Mouse (Mus musculus) testis, adult 2 months (tissue): ENCODE data around the gene Gm42742. TPM values are rescaled to one million over a fixed set of nuclear protein-coding genes. Genes with fewer than 3 reads are reported as not detected.

Experiments
- H3K27ac ChIP-seq: fragments of 200-500 bp; 2 replicates; pipeline ENCODE4 v1.5.1; 2012; ENCODE audit warnings: low read depth, low read length; ENCODE audit not compliant: control insufficient read depth, insufficient read depth
- H3K27me3 ChIP-seq: fragments of 200-500 bp; 2 replicates; pipeline ENCODE4 v1.6.1; 2012; ENCODE audit warnings: mild to moderate bottlenecking, low read length, moderate library complexity; ENCODE audit not compliant: control insufficient read depth, insufficient read depth
- H3K36me3 ChIP-seq: fragments of 200-500 bp; 2 replicates; pipeline ENCODE4 v1.6.1; 2012; ENCODE audit warnings: mild to moderate bottlenecking, low read length; ENCODE audit not compliant: control insufficient read depth, insufficient read depth
- H3K4me1 ChIP-seq: fragments of 200-500 bp; 2 replicates; pipeline ENCODE4 v1.6.1; 2012; ENCODE audit warnings: low read length; ENCODE audit not compliant: control insufficient read depth, insufficient read depth
- H3K4me3 ChIP-seq: fragments of 200-500 bp; 2 replicates; pipeline ENCODE4 v1.5.1; 2012; ENCODE audit warnings: low read depth, mild to moderate bottlenecking, low read length, moderate library complexity, mixed read lengths; ENCODE audit not compliant: control insufficient read depth
- CTCF ChIP-seq: fragments of 200-500 bp; IDR thresholded peaks from 2 replicates; pipeline ENCODE4 v1.5.1; 2012; ENCODE audit warnings: low read depth, mild to moderate bottlenecking, inconsistent platforms, low read length, moderate library complexity; ENCODE audit not compliant: control insufficient read depth, insufficient read depth, insufficient replicate concordance
- POLR2A ChIP-seq: fragments of 200-500 bp; IDR thresholded peaks from 2 replicates; pipeline ENCODE4 v1.6.1; 2012; ENCODE audit warnings: low read depth, mild to moderate bottlenecking, inconsistent platforms, low read length, moderate library complexity; ENCODE audit not compliant: control insufficient read depth
- polyA plus RNA-seq: library from polyadenylated mRNA; depleted of rRNA; stranded (reverse); fragments of >200 nt; gene quantifications from 2 replicates; pipeline ENCODE4 v1.2.3, GENCODE M21; 2012; rRNA removed

Gm42742 gene
- polyA plus RNA-seq, 1 experiment = 13.5 TPM

- Histone ChIP-seq H3K4me1 (peaks cover 11% of the 10 kb centered on the region), H3K27ac (no peak overlapping the region), H3K4me3 (peak overlapping the region; percentile 91), H3K36me3 (no peaks in the 10 kb centered on the region), H3K27me3 (no peaks in the 10 kb centered on the region)
- TF ChIP-seq CTCF (no peak), POLR2A (no peak)
Observed at GRCm38 (mm10) chr7:126976878-126977459, 43.9 kb downstream of the Gm42742 start.

GRCm38 (mm10) chr7:126975950-126976866 is 44.7 kb downstream of the Gm42742 start, which contains the start of gene Cdiptos:
Cdiptos (minus strand) TSS chr7:126976098.
- H3K27ac ChIP-seq = peak within 1 kb of the TSS; percentile 96
- peak; percentile 91 for TF ChIP-seq CTCF
- peak; percentile 68 for TF ChIP-seq POLR2A
- no peaks in the 10 kb centered on the region for H3K36me3 ChIP-seq
- H3K4me3 ChIP-seq = peak within 1 kb of the TSS; percentile 91
- peaks cover 11% of the 10 kb centered on the region for H3K4me1 ChIP-seq
- H3K27me3 ChIP-seq = no peaks in the 10 kb centered on the region

- Histone ChIP-seq H3K36me3 (no peaks in the 10 kb centered on the region), H3K4me3 (peak within 1 kb of the TSS; percentile 91), H3K27me3 (no peaks in the 10 kb centered on the region), H3K4me1 (peaks cover 11% of the 10 kb centered on the region), H3K27ac (peak within 1 kb of the TSS; percentile 96)
- no peak for TF ChIP-seq CTCF
- no peak for TF ChIP-seq POLR2A
Observed at GRCm38 (mm10) chr7:126975893-126975949, 45.2 kb downstream of the Gm42742 start, which contains the start of gene Cdipt. Cdipt (plus strand) TSS chr7:126975914.

DNA sequence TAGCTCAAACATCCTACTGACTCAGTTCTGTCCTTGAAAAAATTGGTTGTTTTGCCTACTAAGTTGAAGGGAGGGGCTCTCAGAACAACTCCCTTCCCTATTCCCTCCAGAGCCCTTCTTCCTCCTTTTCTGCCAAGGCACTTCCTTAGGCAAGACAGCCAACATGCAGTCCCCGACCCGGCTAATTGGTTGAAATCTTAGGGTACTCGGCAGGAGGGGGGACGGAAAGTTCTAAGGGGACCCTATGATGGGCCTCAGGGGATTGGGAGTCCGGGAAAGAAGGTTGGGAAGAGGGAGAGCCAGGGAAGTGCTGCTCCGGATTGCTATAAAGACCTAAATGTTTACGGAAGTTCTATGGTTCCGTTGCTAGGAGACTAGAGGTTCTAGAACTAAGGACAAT is 45.4 kb downstream of the Gm42742 start:
- H3K27me3 ChIP-seq = no peaks in the 10 kb centered on the region
- peak overlapping the region; percentile 96 for H3K27ac ChIP-seq
- H3K36me3 ChIP-seq = no peaks in the 10 kb centered on the region
- peak overlapping the region; percentile 91 for H3K4me3 ChIP-seq
- no peak for TF ChIP-seq CTCF
- TF ChIP-seq POLR2A = no peak; the same call in 1 of the 2 replicates
- peaks cover 11% of the 10 kb centered on the region for H3K4me1 ChIP-seq

- Histone ChIP-seq H3K4me3 (no peak overlapping the region), H3K27ac (no peak overlapping the region), H3K36me3 (no peaks in the 10 kb centered on the region; the same call in 1 of the 2 replicates), H3K4me1 (no peaks in the 10 kb centered on the region; the same call in 1 of the 2 replicates), H3K27me3 (no peaks in the 10 kb centered on the region)
- TF ChIP-seq CTCF = no peak
- TF ChIP-seq POLR2A = no peak
Observed at GRCm38 (mm10) chr7:126967361-126967760, 53.5 kb downstream of the Gm42742 start.

DNA sequence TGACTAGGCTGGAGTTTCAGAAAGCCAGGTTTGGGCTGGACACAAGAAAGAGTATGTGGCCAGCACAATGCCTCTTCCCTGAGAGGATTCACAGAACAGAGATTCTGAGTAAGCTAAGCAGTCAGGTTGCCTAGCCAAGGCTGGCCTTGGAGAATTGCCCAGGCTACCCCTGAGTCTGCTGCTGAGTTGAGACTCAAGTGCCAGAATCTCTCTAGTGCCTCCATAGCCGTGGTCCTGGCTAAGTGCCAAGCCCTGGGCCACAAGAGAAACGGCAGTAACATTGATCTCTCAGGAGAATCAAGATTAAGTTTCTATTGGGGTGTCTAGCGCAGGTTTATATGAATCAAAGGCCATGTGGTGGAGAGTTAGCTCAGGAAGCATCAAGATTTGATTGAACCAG is 55.3 kb downstream of the Gm42742 start:
- no peaks in the 10 kb centered on the region for H3K27me3 ChIP-seq
- H3K4me3 ChIP-seq = no peak overlapping the region
- no peak overlapping the region for H3K27ac ChIP-seq
- no peak for TF ChIP-seq CTCF
- peaks cover 2% of the 10 kb centered on the region; the same call in 1 of the 2 replicates for H3K36me3 ChIP-seq
- no peaks in the 10 kb centered on the region; the same call in 1 of the 2 replicates for H3K4me1 ChIP-seq

Other genes with a start within 250 kb of the Gm42742 start
- gene Ypel3, start 244.1 kb downstream of the Gm42742 start, polyA plus RNA-seq = 74.3 and 92.1 TPM in 2 replicates
- 1.1 and 1.2 TPM in 2 replicates for gene Tbx6, start 239.6 kb downstream of the Gm42742 start, polyA plus RNA-seq
- 252 and 262 TPM in 2 replicates for gene Ppp4c, start 228.6 kb downstream of the Gm42742 start, polyA plus RNA-seq
- 7.9 and 9.8 TPM in 2 replicates for gene Fam57b, start 223.4 kb downstream of the Gm42742 start, polyA plus RNA-seq
- 103 and 114 TPM in 2 replicates for gene 4930451I11Rik, start 189.5 kb downstream of the Gm42742 start, polyA plus RNA-seq
- 1.9 and 2.2 TPM in 2 replicates for gene Doc2a, start 173.7 kb downstream of the Gm42742 start, polyA plus RNA-seq
- gene Hirip3, start 159.1 kb downstream of the Gm42742 start, polyA plus RNA-seq = 76.6 and 77.1 TPM in 2 replicates
- gene Ino80e, start 158.7 kb downstream of the Gm42742 start, polyA plus RNA-seq = 74.1 and 80.9 TPM in 2 replicates
- 43.5 and 49.4 TPM in 2 replicates for gene Taok2, start 136.4 kb downstream of the Gm42742 start, polyA plus RNA-seq
- gene Tmem219, start 98.2 kb downstream of the Gm42742 start, polyA plus RNA-seq = 70.3 and 73.6 TPM in 2 replicates
- 80.0 and 85.5 TPM in 2 replicates for gene Kctd13, start 92.2 kb downstream of the Gm42742 start, polyA plus RNA-seq
- gene Asphd1, start 71.5 kb downstream of the Gm42742 start, polyA plus RNA-seq = 1.4 TPM in 2 replicates
- 9.9 and 10.7 TPM in 2 replicates for gene Sez6l2, start 70.5 kb downstream of the Gm42742 start, polyA plus RNA-seq
- gene Cdipt, start 45.2 kb downstream of the Gm42742 start, polyA plus RNA-seq = 83.3 and 84.9 TPM in 2 replicates
- gene Cdiptos, start 45.0 kb downstream of the Gm42742 start, polyA plus RNA-seq = 804 and 822 TPM in 2 replicates
- 3.0 and 4.0 TPM in 2 replicates for gene Mvp, start 6.5 kb downstream of the Gm42742 start, polyA plus RNA-seq
- 0.90 and 1.2 TPM in 2 replicates for gene Pagr1b, start 4.6 kb downstream of the Gm42742 start, polyA plus RNA-seq
- 1.3 and 2.0 TPM in 2 replicates for gene Pagr1a, start 3.7 kb downstream of the Gm42742 start, polyA plus RNA-seq
- 2.7 and 3.4 TPM in 2 replicates for gene Prrt2, start 114 bp upstream of the Gm42742 start, polyA plus RNA-seq
- 59.1 and 59.6 TPM in 2 replicates for gene Maz, start 5.9 kb upstream of the Gm42742 start, polyA plus RNA-seq
- gene Kif22, start 21.4 kb upstream of the Gm42742 start, polyA plus RNA-seq = 10.2 and 11.2 TPM in 2 replicates
- gene Zg16, start 66.2 kb upstream of the Gm42742 start, polyA plus RNA-seq = 0.76 and 0.93 TPM in 2 replicates
- gene AI467606, start 70.3 kb upstream of the Gm42742 start, polyA plus RNA-seq = 4.6 and 4.9 TPM in 2 replicates
- 0.05 and 0.22 TPM in 2 replicates for gene Qprt, start 101.1 kb upstream of the Gm42742 start, polyA plus RNA-seq
- gene Spn, start 116.7 kb upstream of the Gm42742 start, polyA plus RNA-seq = 0.09 and 0.10 TPM in 2 replicates
- gene Cd2bp2, start 175.0 kb upstream of the Gm42742 start, polyA plus RNA-seq = 19.6 and 27.8 TPM in 2 replicates
- 5.1 and 6.3 TPM in 2 replicates for gene Tbc1d10b, start 187.4 kb upstream of the Gm42742 start, polyA plus RNA-seq
- gene Mylpf, start 187.8 kb upstream of the Gm42742 start, polyA plus RNA-seq = 1.3 and 1.4 TPM in 2 replicates
- 3.4 and 3.7 TPM in 2 replicates for gene Zfp553, start 212.0 kb upstream of the Gm42742 start, polyA plus RNA-seq
- 2.8 and 3.2 TPM in 2 replicates for gene Sept1, start 212.0 kb upstream of the Gm42742 start, polyA plus RNA-seq
- 41.0 and 48.4 TPM in 2 replicates for gene Zfp771, start 223.2 kb upstream of the Gm42742 start, polyA plus RNA-seq
- gene Dctpp1, start 239.6 kb upstream of the Gm42742 start, polyA plus RNA-seq = 22.2 and 23.7 TPM in 2 replicates